Mouse (Mus musculus) lung, adult 18-20 months (tissue): ENCODE data around the gene Olfr1051.
"Not testable (repeated sequence)": the region's sequence is repeated elsewhere in the genome, so short reads cannot be mapped to it uniquely, and the experiment has no call there.

ENCODE experiments used
- DNase-seq, 2 experiments: peaks; one replicate each; pipeline ENCODE4 v3.0.0; 2022; ENCODE audit warnings: mixed read lengths in 2 of 2

Olfr1051 gene

GRCm38 (mm10) chr2:86278988-86279387, at the start of gene Olfr1051:
Gene Olfr1051, minus strand, starts transcription at chr2:86279088.
- not testable (repeated sequence) for DNase-seq

- no peak for DNase-seq
Measured at GRCm38 (mm10) chr2:86315184-86315583, 36.3 kb upstream of the Olfr1051 start, which contains the start of gene Olfr1053. Gene Olfr1053, minus strand, starts transcription at chr2:86315284.

- DNase-seq: no peak
Measured at GRCm38 (mm10) chr2:86292155-86292554, 13.3 kb upstream of the Olfr1051 start, which contains the start of gene Olfr1052. Gene Olfr1052, plus strand, starts transcription at chr2:86292455.

- DNase-seq: not testable (repeated sequence)
Measured at GRCm38 (mm10) chr2:86258228-86258627, 20.7 kb downstream of the Olfr1051 start, which contains the start of gene Olfr1049. Gene Olfr1049, minus strand, starts transcription at chr2:86258328.

- DNase-seq: no peak
Measured at GRCm38 (mm10) chr2:86240189-86240588, 38.7 kb downstream of the Olfr1051 start, which contains the start of gene Olfr1048. Gene Olfr1048, minus strand, starts transcription at chr2:86240289.

- DNase-seq: no peak
Measured at GRCm38 (mm10) chr2:86231301-86231700, 47.6 kb downstream of the Olfr1051 start, which contains the start of gene Olfr1047. Gene Olfr1047, minus strand, starts transcription at chr2:86231401.
